Mouse (Mus musculus) MEL (cell line): ENCODE data around the gene Pigf.

ENCODE experiments used
- EP300 ChIP-seq, 2 experiments: IDR thresholded peaks; 2 replicates each; pipeline ENCODE4 v1.6.1; 2011; ENCODE audit warnings: improper control_type of control experiment in 2 of 2, low read length in 2 of 2, low read depth in 1 of 2, mild to moderate bottlenecking in 1 of 2
- GABPA ChIP-seq: IDR thresholded peaks from 2 replicates; pipeline ENCODE4 v1.6.1; 2012; ENCODE audit warnings: low read depth, mild to moderate bottlenecking, inconsistent platforms, low read length, improper control_type of control experiment, moderate library complexity
- GATA1 ChIP-seq: IDR thresholded peaks from 2 replicates; pipeline ENCODE4 v1.6.1; 2011; ENCODE audit warnings: low read depth, low read length, improper control_type of control experiment
- HCFC1 ChIP-seq: IDR thresholded peaks from 2 replicates; pipeline ENCODE4 v1.6.1; 2012; ENCODE audit warnings: low read depth, mild to moderate bottlenecking, inconsistent platforms, low read length, improper control_type of control experiment, moderate library complexity
- MAFK ChIP-seq: IDR thresholded peaks from 2 replicates; pipeline ENCODE4 v1.6.1; 2011; ENCODE audit warnings: low read depth, mild to moderate bottlenecking, low read length, improper control_type of control experiment, borderline replicate concordance
- POLR2AphosphoS2 ChIP-seq: IDR thresholded peaks from 2 replicates; pipeline ENCODE4 v1.6.1; 2011; ENCODE audit warnings: low read length, improper control_type of control experiment
- RAD21 ChIP-seq: IDR thresholded peaks from 2 replicates; pipeline ENCODE4 v1.6.1; 2011; ENCODE audit warnings: mild to moderate bottlenecking, low read depth, low read length, improper control_type of control experiment
- ZKSCAN1 ChIP-seq: IDR thresholded peaks from 2 replicates; pipeline ENCODE4 v1.6.1; 2012; ENCODE audit warnings: low read depth, mild to moderate bottlenecking, inconsistent platforms, low read length, improper control_type of control experiment, moderate library complexity
- ZMIZ1 ChIP-seq: IDR thresholded peaks from 2 replicates; pipeline ENCODE4 v1.6.1; 2012; ENCODE audit warnings: low read depth, mild to moderate bottlenecking, inconsistent platforms, low read length, improper control_type of control experiment, moderate library complexity
- ZNF384 ChIP-seq: IDR thresholded peaks from 2 replicates; pipeline ENCODE4 v1.6.1; 2012; ENCODE audit warnings: low read depth, mild to moderate bottlenecking, inconsistent platforms, low read length, improper control_type of control experiment

DNA sequence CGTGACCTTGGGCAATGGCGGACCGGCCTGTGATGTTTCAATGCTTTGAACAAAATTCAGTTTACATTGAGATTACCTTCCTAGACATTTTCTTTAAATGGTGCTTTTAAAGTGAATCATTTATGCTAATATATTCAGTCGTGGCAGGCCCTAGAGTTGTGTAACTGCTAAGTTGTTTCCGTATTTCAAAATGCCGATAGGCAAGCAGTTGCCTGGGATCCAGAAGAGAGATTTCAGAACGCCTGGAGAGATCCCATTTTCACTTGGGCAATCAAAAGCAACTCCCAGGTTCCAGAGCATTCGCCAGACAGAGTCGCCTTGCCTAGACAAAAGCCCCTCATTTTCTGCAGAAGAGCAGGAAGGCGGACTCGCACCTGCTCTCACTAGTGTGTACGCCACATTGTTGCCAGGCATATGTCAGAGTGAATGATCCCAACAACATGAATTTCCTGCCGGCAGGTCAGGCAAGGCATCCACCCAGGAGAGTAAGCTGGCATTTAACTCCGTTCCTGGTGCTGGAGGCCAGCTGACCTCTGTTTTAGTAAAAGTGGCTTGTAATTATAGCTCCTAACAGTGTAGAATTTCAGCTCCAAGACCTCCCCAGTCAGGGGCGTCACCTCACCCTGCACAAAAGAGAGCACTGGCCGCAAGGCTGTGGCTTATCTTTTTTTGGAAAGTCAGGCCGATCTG lies 38.6 kb downstream of the Pigf start:
- TF ChIP-seq ZNF384 = no peak
- no peak for TF ChIP-seq POLR2AphosphoS2
- TF ChIP-seq GATA1 = no peak
- no peak for TF ChIP-seq HCFC1
- no peak for TF ChIP-seq ZKSCAN1
- no peak for TF ChIP-seq RAD21
- TF ChIP-seq MAFK = no peak
- no peak for TF ChIP-seq EP300 (IDR thresholded peaks at IDR 0.05; ENCODE audit: low read depth in 1 of 2, low read length in 2 of 2)
- no peak for TF ChIP-seq ZMIZ1
- TF ChIP-seq GABPA = no peak
